Mouse (Mus musculus) cerebellum, postnatal 4 days (tissue): ENCODE data around the gene Cap1.

Experiments used
- DNase-seq, 2 experiments: peaks; one replicate each; pipeline ENCODE4 v3.0.0; 2022; ENCODE audit warnings: low spot score in 2 of 2, mixed read lengths in 1 of 2

Gene Cap1

DNA sequence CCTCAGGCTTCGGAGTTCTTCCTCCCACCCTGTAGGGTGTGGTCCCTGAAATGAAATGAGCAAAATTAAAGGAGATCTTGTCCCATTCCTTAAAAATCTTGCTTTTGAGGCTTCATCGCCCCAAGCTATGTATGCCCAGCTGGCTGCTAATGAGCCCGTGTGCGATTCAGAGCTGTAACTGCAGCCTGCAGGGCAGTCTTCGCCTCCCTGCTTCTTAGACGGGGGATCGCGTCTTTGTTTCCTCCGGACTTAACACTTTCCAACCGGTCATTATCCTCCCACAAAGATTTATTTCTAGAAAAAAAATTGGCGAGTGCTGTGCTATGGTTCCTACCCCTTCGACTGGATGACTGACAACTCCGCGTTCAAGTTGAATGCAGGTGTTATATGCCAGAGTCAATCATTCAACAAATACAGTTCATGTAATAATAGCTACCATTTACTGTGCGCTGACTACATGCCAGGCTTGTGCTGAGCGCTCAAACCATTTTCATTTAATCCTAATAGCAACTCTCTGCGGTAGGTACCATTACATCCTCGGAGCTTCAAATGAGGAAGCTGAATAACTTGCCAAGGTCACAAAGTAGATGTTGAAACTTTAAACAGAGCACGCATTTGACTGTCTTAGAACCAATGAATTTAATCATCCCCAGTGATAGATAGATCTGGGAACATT lies 861 bp upstream of the Cap1 start:
- DNase-seq = no peak

GRCm38 (mm10) chr4:122884481-122885340 lies 1.1 kb downstream of the Cap1 start:
- no peak for DNase-seq

- no peak for DNase-seq
Measured at GRCm38 (mm10) chr4:122884051-122884450, 1.8 kb downstream of the Cap1 start.

DNA sequence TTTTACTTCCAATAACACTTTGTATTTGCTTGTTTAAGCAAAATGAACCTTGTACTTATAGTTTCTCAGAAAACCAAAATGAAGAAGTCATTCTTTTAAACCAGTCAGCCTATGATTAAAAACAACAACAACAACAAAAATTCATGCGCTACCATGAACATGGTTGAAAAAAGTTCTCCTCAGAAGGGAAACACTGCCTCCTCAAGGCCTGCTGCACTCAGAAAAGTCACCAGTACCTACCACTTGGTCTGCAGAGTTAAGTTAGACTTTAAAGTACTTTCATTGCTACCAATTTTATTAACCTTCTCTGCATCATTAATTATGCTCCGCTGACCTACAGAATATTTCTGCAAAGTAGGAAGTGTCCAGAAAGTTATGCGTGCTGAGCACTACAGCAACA lies 2.6 kb downstream of the Cap1 start:
- DNase-seq = no peak

DNA sequence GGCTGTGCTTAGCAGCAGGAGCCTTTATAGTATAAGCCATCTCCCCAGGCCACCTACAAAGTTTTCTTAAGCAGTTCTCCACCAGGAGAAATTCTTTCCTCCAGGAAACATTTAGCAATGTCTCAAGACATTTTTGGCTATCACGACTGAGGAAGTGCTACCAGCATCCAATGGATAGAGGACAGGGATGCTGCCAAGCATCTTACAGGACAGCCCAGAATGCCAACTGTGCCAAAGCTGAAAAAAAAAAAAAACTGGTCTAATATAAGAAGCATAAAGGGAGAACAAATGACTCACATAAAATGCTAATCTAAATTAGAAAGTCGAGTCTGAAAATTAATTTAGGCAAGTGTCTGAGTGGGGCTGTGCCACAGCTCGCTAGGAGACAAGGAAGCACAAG lies 3.3 kb downstream of the Cap1 start:
- DNase-seq = no peak

- DNase-seq = no peak
Measured at GRCm38 (mm10) chr4:122878333-122879070, 7.4 kb downstream of the Cap1 start.

DNA sequence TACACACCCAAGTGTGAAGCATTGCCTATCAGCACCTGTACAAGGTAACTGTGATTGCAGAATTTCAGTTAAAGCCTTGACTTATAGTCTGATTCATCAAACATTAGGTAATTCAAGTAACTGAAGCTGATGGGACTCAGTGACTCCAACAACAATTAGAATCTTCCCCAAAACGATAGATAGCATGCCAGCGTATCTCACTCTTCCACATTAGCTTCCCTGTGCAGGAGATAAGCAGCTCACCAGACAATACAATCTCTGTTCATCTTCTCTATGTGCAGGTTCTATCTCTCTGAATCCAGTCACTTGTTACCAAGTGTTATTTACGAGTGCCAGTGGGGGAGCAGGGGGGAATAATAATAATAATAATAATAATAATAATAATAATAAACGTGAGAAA lies 12.3 kb downstream of the Cap1 start:
- DNase-seq = no peak

- DNase-seq = no peak
Measured at GRCm38 (mm10) chr4:122873003-122873402, 12.9 kb downstream of the Cap1 start.

- no peak for DNase-seq
Measured at GRCm38 (mm10) chr4:122871989-122872388, 13.9 kb downstream of the Cap1 start.

- DNase-seq = no peak
Measured at GRCm38 (mm10) chr4:122871269-122871668, 14.6 kb downstream of the Cap1 start.

GRCm38 (mm10) chr4:122870741-122871140 lies 15.1 kb downstream of the Cap1 start:
- DNase-seq = no peak

- DNase-seq = peak in 1 of 2 experiments; percentile 21
Measured at GRCm38 (mm10) chr4:122870027-122870426, 15.8 kb downstream of the Cap1 start.

GRCm38 (mm10) chr4:122868041-122868440 lies 17.8 kb downstream of the Cap1 start:
- no peak for DNase-seq

DNA sequence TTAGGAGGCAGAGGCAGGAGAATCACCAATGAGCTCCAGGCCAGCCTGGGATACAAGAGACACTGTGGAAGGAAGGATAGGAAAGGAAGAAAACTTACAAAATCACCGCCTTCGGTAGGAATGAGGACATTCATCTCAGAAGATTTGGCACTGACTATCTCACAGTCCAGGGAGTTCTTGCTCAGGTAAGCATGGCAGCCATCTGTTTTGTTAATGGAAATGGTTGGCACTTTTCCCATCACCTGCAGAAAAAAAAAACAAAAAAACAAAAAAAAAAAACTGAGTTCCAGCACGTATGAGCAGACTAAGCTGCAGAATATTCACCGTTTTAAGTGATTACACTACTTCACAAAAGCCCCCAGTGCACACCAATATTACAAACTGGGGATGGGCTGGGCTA lies 24.0 kb downstream of the Cap1 start:
- DNase-seq = no peak

DNA sequence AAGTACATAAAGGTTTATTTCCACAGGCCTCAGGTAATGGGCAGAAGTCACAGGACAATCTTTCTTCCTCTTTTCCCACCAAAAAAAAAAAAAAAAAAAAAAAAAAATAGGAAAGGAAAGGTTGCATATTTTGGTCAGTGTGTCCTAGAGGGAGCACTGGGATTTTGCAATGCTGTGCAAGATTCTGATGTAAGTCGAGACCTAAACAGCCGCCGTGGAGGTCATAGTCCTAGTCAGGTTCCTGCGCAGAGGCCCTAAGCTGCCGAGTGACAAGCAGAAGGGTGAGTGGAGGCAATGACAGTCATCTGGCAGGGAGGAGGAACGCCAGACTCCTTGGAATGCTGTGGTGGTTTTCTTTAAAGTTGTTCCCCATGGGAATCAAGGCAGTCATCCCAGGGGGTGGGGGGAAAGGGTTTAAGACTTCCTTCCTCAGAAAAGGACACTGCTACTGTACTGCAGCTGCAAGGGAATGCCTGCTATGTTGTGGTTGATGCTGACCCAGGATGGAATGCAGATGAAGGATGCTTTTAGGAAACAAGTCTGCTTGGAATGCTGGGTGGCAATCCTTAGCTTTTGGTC lies 26.7 kb downstream of the Cap1 start:
- no peak for DNase-seq

DNA sequence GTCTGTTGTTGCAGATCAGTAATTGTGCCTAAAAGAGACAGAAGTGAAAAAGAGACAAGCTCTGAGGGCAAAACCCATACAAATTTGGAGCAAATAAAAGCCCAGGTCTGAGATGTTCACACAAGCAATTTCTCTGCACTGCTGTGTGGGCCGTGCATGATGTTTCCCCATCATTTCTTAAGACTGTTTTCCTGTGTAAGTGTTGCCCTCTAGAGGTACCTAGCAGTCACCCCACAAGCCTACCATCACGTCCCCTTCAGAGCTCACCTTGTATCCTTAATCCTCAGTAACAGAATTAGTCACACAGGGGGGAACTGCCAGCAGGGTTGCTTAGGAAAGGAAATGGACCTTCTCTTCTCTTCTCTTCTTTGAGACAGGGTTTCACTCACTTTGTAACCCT lies 27.9 kb downstream of the Cap1 start:
- no peak for DNase-seq

GRCm38 (mm10) chr4:122854770-122855169 lies 31.1 kb downstream of the Cap1 start:
- DNase-seq = no peak

DNA sequence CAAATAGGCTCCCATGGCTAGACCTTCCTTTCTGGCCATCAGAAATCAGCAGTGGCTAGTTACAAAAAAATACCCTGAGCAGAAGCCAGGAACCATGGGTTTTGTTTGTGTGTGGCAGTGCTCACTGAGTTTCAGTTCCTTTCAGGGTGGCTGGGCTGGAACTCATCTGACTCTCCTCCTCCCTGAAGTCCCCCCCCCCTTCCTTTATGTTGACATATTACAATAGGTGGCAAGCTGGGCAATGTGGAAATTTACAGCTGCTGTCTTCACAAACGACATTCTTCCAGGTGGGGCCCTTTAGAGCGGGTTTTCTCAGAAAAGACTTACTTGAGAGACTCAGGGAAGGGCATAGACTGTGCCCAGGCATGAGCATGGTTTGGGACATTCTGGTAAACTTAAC lies 32.2 kb downstream of the Cap1 start:
- DNase-seq = no peak

GRCm38 (mm10) chr4:122851535-122851934 lies 34.3 kb downstream of the Cap1 start:
- DNase-seq = no peak

DNA sequence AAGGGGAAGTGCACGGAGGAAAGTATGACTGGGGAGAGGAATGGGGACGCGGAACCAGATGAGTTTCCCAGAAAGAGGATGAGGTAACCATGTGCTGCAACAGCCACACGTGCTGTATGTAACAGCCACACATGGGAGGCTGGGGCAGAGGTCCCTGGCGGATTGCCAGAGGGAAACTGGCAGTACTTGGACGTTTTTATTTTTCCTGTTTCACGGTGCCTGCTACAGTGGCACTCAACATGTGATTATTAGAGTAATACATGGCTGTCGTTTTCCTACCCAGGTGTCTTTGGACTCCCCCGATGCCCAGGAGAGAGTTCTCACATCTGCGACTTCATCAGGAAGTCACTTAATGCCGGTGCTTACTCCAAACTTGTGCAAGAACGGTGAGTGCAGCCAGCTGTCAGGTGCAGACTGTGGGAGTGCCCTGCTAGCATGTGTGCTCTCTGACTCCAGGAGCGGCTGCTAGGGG lies 37.7 kb downstream of the Cap1 start:
- no peak for DNase-seq

- no peak for DNase-seq
Measured at GRCm38 (mm10) chr4:122838416-122838815, 47.4 kb downstream of the Cap1 start.

DNA sequence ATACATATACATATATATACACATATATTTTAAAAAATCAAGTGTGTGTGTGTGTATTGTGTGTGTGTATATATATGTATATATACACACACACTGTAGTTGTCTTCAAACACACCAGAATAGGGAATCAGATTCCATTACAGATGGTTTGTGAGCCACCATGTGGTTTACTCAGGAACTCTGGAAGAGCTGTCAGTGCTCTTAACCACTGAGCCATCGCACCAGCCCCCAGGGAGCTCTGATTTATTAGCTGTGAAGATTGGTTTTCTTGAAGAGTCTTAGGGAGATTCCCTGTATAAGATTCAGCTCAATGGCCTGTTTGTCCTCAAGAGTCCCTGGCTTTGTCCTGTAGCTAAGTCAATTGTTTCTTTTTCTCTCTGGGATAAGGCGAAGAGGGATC lies 47.9 kb downstream of the Cap1 start:
- no peak for DNase-seq
